Mouse (Mus musculus): ENCODE measurements around the gene 2310030G06Rik. TPM values are rescaled to one million over a fixed set of nuclear protein-coding genes. Genes with fewer than 3 reads are reported as not detected.
A peak's percentile ranks its signal among the peaks of the same experiment; 100 is the strongest.

Gene 2310030G06Rik
- polyA plus RNA-seq, 1 experiment from 2014 or later: 12.7 TPM

DNA sequence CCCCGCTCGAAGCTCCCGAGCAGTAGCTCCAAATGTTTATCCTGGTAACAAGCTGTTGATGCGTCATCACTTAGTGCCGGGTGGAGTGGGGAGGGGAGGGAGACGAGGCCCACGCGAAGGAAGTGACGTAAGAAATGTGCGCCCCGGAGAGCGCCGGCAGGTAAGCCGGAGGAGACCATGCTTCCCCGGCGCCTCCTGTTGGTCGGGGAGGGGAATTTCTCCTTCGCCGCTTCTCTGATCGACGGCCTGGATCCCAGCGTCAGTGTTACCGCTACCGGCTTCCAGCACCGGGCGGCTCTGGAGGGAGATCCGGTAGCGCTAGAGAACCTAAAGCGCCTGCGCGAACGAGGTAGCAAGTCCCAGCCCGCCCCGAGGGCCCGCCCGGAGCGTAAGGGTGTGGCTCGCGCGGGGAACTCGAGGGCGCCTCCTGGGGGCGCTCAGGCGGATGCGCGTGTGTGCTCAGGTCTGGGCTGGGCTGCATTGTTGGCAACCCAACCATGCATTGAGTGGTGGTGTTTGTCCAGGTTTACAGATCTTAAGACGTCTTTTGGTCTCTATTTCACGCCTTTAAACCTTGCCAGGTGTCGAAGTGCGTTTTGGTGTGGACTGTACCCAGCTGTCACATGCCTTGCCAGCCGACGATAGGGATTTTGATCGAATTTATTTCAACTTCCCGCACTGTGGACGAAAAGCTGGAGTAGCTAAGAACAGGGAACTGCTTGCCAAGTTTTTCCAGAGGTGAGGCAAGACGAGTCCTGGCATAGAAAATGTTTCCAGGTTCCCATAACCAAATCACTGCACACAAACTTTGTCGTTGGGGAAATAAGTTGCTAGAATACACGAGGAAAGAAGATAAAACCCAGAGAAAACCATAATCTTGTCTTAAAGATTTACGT, 22.0 kb upstream of the 2310030G06Rik start, which contains the start of gene Fdxacb1:
Gene Fdxacb1, plus strand, starts transcription at position 130 of the 896 bp plus-strand sequence.
- Histone ChIP-seq H3K4me1 (replicated peaks; ENCODE audit: control insufficient read depth, insufficient read depth, low read length) (peaks cover 10% of the 10 kb centered on the region; the same call in 1 of the 2 replicates), H3K9me3 (ENCODE audit: control insufficient read depth, low read length) (no peaks in the 10 kb centered on the region), H3K27ac (ENCODE audit: low read depth) (peak within 1 kb of the TSS; percentile 95), H3K36me3 (ENCODE audit: control insufficient read depth, insufficient read depth, low read length) (peaks cover 19% of the 10 kb centered on the region; the same call in 1 of the 2 replicates), H3K27me3 (replicated peaks; ENCODE audit: control insufficient read depth, insufficient read depth, low read length) (no peaks in the 10 kb centered on the region), H3K9ac (ENCODE audit: low read length) (peak within 1 kb of the TSS; percentile 62), H3K4me3 (ENCODE audit: low read depth, low read length) (peak within 1 kb of the TSS; percentile 78), H3K4me2 (ENCODE audit: low read length) (peak within 1 kb of the TSS; percentile 92)
- DNase-seq (ENCODE audit: low spot score) (peak; percentile 100), ATAC-seq (replicated peaks; ENCODE audit: low FRiP score, low TSS enrichment, low read depth) (peak; percentile 98)
- 3% methylated on average over 59 of the region's 59 CpGs for WGBS

DNA sequence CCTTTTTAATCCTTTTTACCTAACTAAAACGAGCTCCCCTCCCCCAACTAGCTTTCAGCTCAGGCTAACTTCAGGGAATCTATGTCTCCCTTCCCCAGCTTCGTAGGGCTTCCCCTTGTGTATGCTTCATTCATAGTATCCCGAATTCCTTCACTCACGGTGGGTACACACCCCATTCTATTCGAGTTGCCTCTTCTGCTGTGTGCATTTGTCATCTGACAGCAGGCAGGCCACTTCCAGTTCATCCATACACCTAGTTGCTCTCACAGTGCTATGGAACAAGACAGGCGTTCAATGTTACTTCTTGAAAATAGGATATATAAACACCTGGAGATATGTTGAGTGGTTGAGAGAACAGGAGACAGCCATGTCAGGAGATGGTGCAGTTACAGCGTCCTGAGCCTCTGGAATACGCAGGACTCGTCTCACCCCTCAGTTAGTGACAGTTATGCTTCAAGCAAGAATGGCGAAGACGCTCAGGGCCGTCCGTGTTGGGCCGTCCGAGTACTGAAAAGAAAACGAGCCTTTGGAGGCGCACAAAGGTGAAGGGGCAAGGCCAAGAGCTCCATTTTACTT, 21.3 kb upstream of the 2310030G06Rik start:
- DNase-seq (ENCODE audit: low spot score) (peak; percentile 58), ATAC-seq (replicated peaks; ENCODE audit: low FRiP score, low TSS enrichment, low read depth) (peak; percentile 38; the same call in 1 of the 2 replicates)
- Histone ChIP-seq H3K4me3 (ENCODE audit: low read depth, low read length) (peak overlapping the region; percentile 78), H3K9me3 (ENCODE audit: control insufficient read depth, low read length) (no peaks in the 10 kb centered on the region), H3K9ac (ENCODE audit: low read length) (peak overlapping the region; percentile 62), H3K4me2 (ENCODE audit: low read length) (peak overlapping the region; percentile 92), H3K4me1 (replicated peaks; ENCODE audit: control insufficient read depth, insufficient read depth, low read length) (peaks cover 10% of the 10 kb centered on the region; the same call in 1 of the 2 replicates), H3K27ac (ENCODE audit: low read depth) (peak overlapping the region; percentile 95), H3K27me3 (replicated peaks; ENCODE audit: control insufficient read depth, insufficient read depth, low read length) (no peaks in the 10 kb centered on the region), H3K36me3 (ENCODE audit: control insufficient read depth, insufficient read depth, low read length) (peaks cover 20% of the 10 kb centered on the region; the same call in 1 of the 2 replicates)
- WGBS: 5% methylated on average over 17 of the region's 17 CpGs

- WGBS: 59% methylated on average over 1 of the region's 1 CpGs
- Histone ChIP-seq H3K4me1 (replicated peaks; ENCODE audit: control insufficient read depth, insufficient read depth, low read length) (peaks cover 5% of the 10 kb centered on the region; the same call in 1 of the 2 replicates), H3K27ac (ENCODE audit: low read depth) (no peak overlapping the region), H3K4me2 (ENCODE audit: low read length) (no peak overlapping the region), H3K9ac (ENCODE audit: low read length) (no peak overlapping the region), H3K36me3 (ENCODE audit: control insufficient read depth, insufficient read depth, low read length) (0 out of 2 replicates have a peak, but pooled peaks cover 7% of the 10 kb centered on the region), H3K9me3 (ENCODE audit: control insufficient read depth, low read length) (no peaks in the 10 kb centered on the region), H3K27me3 (replicated peaks; ENCODE audit: control insufficient read depth, insufficient read depth, low read length) (no peaks in the 10 kb centered on the region), H3K4me3 (ENCODE audit: low read depth, low read length) (no peak overlapping the region)
- DNase-seq (ENCODE audit: low spot score) (no peak), ATAC-seq (replicated peaks; ENCODE audit: low FRiP score, low TSS enrichment, low read depth) (no peak)
These were observed 17.0 kb upstream of the 2310030G06Rik start for GRCm38 (mm10) chr9:50763331-50763730.

GRCm38 (mm10) chr9:50761520-50762243, 15.3 kb upstream of the 2310030G06Rik start:
- no peak for ATAC-seq (replicated peaks; ENCODE audit: low FRiP score, low TSS enrichment, low read depth)
- Histone ChIP-seq H3K4me1 (replicated peaks; ENCODE audit: control insufficient read depth, insufficient read depth, low read length) (no peaks in the 10 kb centered on the region), H3K27me3 (replicated peaks; ENCODE audit: control insufficient read depth, insufficient read depth, low read length) (no peaks in the 10 kb centered on the region), H3K9me3 (ENCODE audit: control insufficient read depth, low read length) (no peaks in the 10 kb centered on the region), H3K36me3 (ENCODE audit: control insufficient read depth, insufficient read depth, low read length) (0 out of 2 replicates have a peak, but pooled peaks cover 7% of the 10 kb centered on the region), H3K27ac (ENCODE audit: low read depth) (no peak overlapping the region), H3K4me3 (ENCODE audit: low read depth, low read length) (no peak overlapping the region), H3K4me2 (ENCODE audit: low read length) (no peak overlapping the region), H3K9ac (ENCODE audit: low read length) (no peak overlapping the region)
- WGBS: 49% methylated on average over 6 of the region's 6 CpGs
- no peak for DNase-seq (ENCODE audit: low spot score)

- ATAC-seq (replicated peaks; ENCODE audit: low FRiP score, low TSS enrichment, low read depth): no peak
- H3K9me3 ChIP-seq (ENCODE audit: control insufficient read depth, low read length): no peaks in the 10 kb centered on the region
- no peaks in the 10 kb centered on the region for H3K36me3 ChIP-seq (ENCODE audit: control insufficient read depth, insufficient read depth, low read length)
- no peak overlapping the region for H3K4me3 ChIP-seq (ENCODE audit: low read depth, low read length)
- 67% methylated on average over 5 of the region's 5 CpGs for WGBS
- DNase-seq (ENCODE audit: low spot score): no peak
- no peak overlapping the region for H3K4me2 ChIP-seq (ENCODE audit: low read length)
- H3K27me3 ChIP-seq (replicated peaks; ENCODE audit: control insufficient read depth, insufficient read depth, low read length): no peaks in the 10 kb centered on the region
- H3K27ac ChIP-seq (ENCODE audit: low read depth): no peak overlapping the region
- no peak overlapping the region for H3K9ac ChIP-seq (ENCODE audit: low read length)
- H3K4me1 ChIP-seq (replicated peaks; ENCODE audit: control insufficient read depth, insufficient read depth, low read length): no peaks in the 10 kb centered on the region; the same call in 1 of the 2 replicates
These were observed 10.4 kb upstream of the 2310030G06Rik start for GRCm38 (mm10) chr9:50756711-50757110.

GRCm38 (mm10) chr9:50753947-50754346, 7.6 kb upstream of the 2310030G06Rik start:
- WGBS: 44% methylated on average over 7 of the region's 7 CpGs

GRCm38 (mm10) chr9:50752784-50753615, 6.7 kb upstream of the 2310030G06Rik start:
- Histone ChIP-seq H3K9me3 (ENCODE audit: control insufficient read depth, low read length) (no peaks in the 10 kb centered on the region), H3K27ac (ENCODE audit: low read depth) (peak overlapping the region; percentile 29; the same call in 1 of the 2 replicates), H3K4me1 (replicated peaks; ENCODE audit: control insufficient read depth, insufficient read depth, low read length) (no peaks in the 10 kb centered on the region; the same call in 1 of the 2 replicates), H3K4me2 (ENCODE audit: low read length) (peak overlapping the region; percentile 24; the same call in 1 of the 2 replicates), H3K36me3 (ENCODE audit: control insufficient read depth, insufficient read depth, low read length) (no peaks in the 10 kb centered on the region), H3K9ac (ENCODE audit: low read length) (no peak overlapping the region), H3K27me3 (replicated peaks; ENCODE audit: control insufficient read depth, insufficient read depth, low read length) (no peaks in the 10 kb centered on the region), H3K4me3 (ENCODE audit: low read depth, low read length) (peak overlapping the region; percentile 8; the same call in 1 of the 2 replicates)
- ATAC-seq (replicated peaks; ENCODE audit: low FRiP score, low TSS enrichment, low read depth): no peak
- DNase-seq (ENCODE audit: low spot score): no peak
- WGBS: 64% methylated on average over 17 of the region's 17 CpGs

More at GRCm38 (mm10) chr9:50753947-50754346, 7.6 kb upstream of the 2310030G06Rik start:
- ATAC-seq (replicated peaks; ENCODE audit: low FRiP score, low TSS enrichment, low read depth) (no peak), DNase-seq (ENCODE audit: low spot score) (no peak)
- no peak overlapping the region for H3K9ac ChIP-seq (ENCODE audit: low read length)
- no peaks in the 10 kb centered on the region for H3K9me3 ChIP-seq (ENCODE audit: control insufficient read depth, low read length)
- no peaks in the 10 kb centered on the region; the same call in 1 of the 2 replicates for H3K4me1 ChIP-seq (replicated peaks; ENCODE audit: control insufficient read depth, insufficient read depth, low read length)
- H3K36me3 ChIP-seq (ENCODE audit: control insufficient read depth, insufficient read depth, low read length): no peaks in the 10 kb centered on the region
- H3K4me3 ChIP-seq (ENCODE audit: low read depth, low read length): no peak overlapping the region
- H3K27ac ChIP-seq (ENCODE audit: low read depth): no peak overlapping the region
- peak overlapping the region; percentile 18 for H3K4me2 ChIP-seq (ENCODE audit: low read length)
- H3K27me3 ChIP-seq (replicated peaks; ENCODE audit: control insufficient read depth, insufficient read depth, low read length): no peaks in the 10 kb centered on the region

All from intestine, embryonic 14.5 days (tissue).